Mouse (Mus musculus) heart, adult 2 months (tissue): ENCODE measurements at regions not wholly inside any gene's neighbourhood (a gene's known extent, or its start where the extent isn't known, plus 50 kb on each side); places are given as distances from the start of the nearest gene placed in this dataset.

ENCODE experiments used
- DNase-seq, 2 experiments: peaks; one replicate each; pipeline ENCODE4 v3.0.0; 2021
- H3K27ac ChIP-seq: fragments of 200-600 bp; 2 replicates; pipeline ENCODE4 v1.8.1; 2022
- H3K27me3 ChIP-seq: fragments of 200-500 bp; 2 replicates; pipeline ENCODE4 v1.6.1; 2012; ENCODE audit warnings: mild to moderate bottlenecking, low read length, inconsistent platforms, mixed read lengths; ENCODE audit not compliant: control insufficient read depth, insufficient read depth
- H3K36me3 ChIP-seq: fragments of 200-500 bp; 2 replicates; pipeline ENCODE4 v1.6.1; 2012; ENCODE audit warnings: low read length, inconsistent platforms; ENCODE audit not compliant: control insufficient read depth, insufficient read depth
- H3K4me1 ChIP-seq: fragments of 200-500 bp; 2 replicates; pipeline ENCODE4 v1.6.1; 2011; ENCODE audit warnings: low read length; ENCODE audit not compliant: control insufficient read depth, insufficient read depth
- H3K4me3 ChIP-seq: fragments of 200-600 bp; 2 replicates; pipeline ENCODE4 v1.8.1; 2022
- H3K79me2 ChIP-seq: fragments of 200-500 bp; replicated peaks from 2 replicates; pipeline ENCODE4 v1.6.1; 2012; ENCODE audit warnings: mild to moderate bottlenecking, inconsistent platforms, low read length, moderate library complexity, mixed read lengths; ENCODE audit not compliant: control insufficient read depth, insufficient read depth
- H3K9ac ChIP-seq: fragments of 200-500 bp; 2 replicates; pipeline ENCODE4 v1.6.1; 2012; ENCODE audit warnings: low read depth, mild to moderate bottlenecking, control low read depth, inconsistent platforms, low read length, mixed read lengths
- CTCF ChIP-seq: fragments of 200-600 bp; IDR thresholded peaks from 2 replicates; pipeline ENCODE4 v1.8.1; 2022; ENCODE audit warnings: antibody characterized with exemption, mild to moderate bottlenecking, moderate library complexity
- EP300 ChIP-seq: fragments of 200-500 bp; IDR thresholded peaks from 2 replicates; pipeline ENCODE4 v1.6.1; 2011; ENCODE audit warnings: low read depth, low read length, control low read depth; ENCODE audit not compliant: insufficient read depth
- POLR2A ChIP-seq: fragments of 200-500 bp; IDR thresholded peaks from 2 replicates; pipeline ENCODE4 v1.6.1; 2011; ENCODE audit warnings: mild to moderate bottlenecking, low read depth, low read length, control low read depth; ENCODE audit not compliant: insufficient read depth
- WGBS: fragments of 180-500 bp; shearing (Covaris S2); methylation state at CpG from one replicate; pipeline ENCODE4 v1.1.7; 2018; 5-methylcytosine and 5-hydroxymethylcytosine counted together
- intact Hi-C: fragments of 180-260 bp; cut with DNase I; formaldehyde crosslinking; loops from one replicate; pipeline ENCODE4 v1.15.1; 2025

DNA sequence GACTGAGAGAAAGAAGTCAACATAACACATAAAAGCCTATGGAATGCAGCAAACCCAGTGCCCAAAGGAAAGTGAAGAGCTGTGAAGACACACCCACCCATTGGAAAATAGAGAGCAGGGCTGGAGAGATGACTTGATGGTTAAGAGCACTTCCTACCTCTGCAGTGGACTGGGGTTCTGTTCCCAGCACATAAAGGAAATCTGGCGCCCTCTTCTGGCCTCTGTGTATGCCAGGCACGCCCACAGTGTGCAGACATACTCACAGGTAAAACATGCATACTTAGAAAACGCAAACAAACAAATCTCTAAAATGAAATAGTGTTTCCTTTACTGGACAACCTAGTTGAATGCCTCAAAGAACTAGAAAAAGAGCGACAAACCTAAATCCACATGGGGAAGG is 440.4 kb downstream of the Fgf9 start:
- Histone ChIP-seq H3K36me3 (no peaks in the 10 kb centered on the region), H3K4me1 (no peaks in the 10 kb centered on the region; the same call in 1 of the 2 replicates), H3K9ac (no peak overlapping the region), H3K27me3 (no peaks in the 10 kb centered on the region), H3K27ac (no peak overlapping the region), H3K4me3 (no peak overlapping the region), H3K79me2 (no peaks in the 10 kb centered on the region)
- no peak for DNase-seq
- no peak for TF ChIP-seq CTCF
- intact Hi-C loops: no loop called here
- 74% methylated on average over 4 of the region's 4 CpGs for WGBS

DNA sequence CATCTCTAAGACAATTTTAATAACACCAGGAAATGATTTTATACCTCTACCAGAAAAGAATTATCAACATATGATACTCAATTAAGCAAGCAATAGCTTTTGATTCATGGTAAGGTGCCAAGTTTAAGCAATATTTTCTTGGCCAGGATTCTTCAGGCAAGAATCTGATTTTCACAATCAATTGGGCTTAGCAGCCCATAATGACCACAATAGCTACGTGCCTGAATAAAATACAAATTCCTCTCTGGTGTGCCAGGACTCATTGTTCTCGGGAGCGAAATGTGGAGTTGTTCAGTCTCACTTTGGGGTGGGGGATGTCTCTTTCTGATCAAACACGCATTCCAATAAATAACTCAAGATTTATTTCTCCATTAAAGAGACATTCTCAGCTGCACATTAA is 438.8 kb downstream of the Fgf9 start:
- intact Hi-C loops: no loop called here
- Histone ChIP-seq H3K27ac (no peak overlapping the region), H3K36me3 (no peaks in the 10 kb centered on the region), H3K27me3 (no peaks in the 10 kb centered on the region), H3K79me2 (no peaks in the 10 kb centered on the region), H3K4me1 (no peaks in the 10 kb centered on the region; the same call in 1 of the 2 replicates), H3K4me3 (no peak overlapping the region), H3K9ac (no peak overlapping the region)
- TF ChIP-seq POLR2A: no peak
- no peak for TF ChIP-seq CTCF
- no peak for TF ChIP-seq EP300
- 73% methylated on average over 4 of the region's 4 CpGs for WGBS
- DNase-seq: no peak

DNA sequence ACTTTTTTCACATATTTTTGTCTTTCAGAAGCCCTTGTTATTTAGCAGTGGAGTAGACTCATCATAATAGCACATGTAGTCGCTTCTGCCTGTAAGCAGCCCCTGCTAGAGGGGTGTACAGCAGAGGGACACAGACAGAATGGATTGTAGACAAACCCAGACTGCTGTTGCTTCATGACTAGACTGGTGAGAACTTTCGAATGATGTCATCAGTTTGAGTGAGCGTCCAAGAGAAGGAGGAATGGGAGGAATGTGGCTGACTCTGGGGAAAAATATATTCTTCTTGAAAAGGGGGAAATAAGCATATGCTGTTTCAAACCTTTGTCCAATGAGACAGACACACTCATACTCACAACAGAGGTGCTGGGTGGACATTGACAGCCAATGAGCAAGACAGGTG is 436.1 kb downstream of the Fgf9 start:
- Histone ChIP-seq H3K4me3 (no peak overlapping the region), H3K4me1 (no peaks in the 10 kb centered on the region; the same call in 1 of the 2 replicates), H3K27me3 (no peaks in the 10 kb centered on the region), H3K9ac (no peak overlapping the region), H3K79me2 (no peaks in the 10 kb centered on the region), H3K36me3 (no peaks in the 10 kb centered on the region), H3K27ac (no peak overlapping the region)
- 59% methylated on average over 3 of the region's 3 CpGs for WGBS
- TF ChIP-seq POLR2A (no peak), EP300 (no peak), CTCF (no peak)
- intact Hi-C loops: no loop called here
- DNase-seq: no peak

DNA sequence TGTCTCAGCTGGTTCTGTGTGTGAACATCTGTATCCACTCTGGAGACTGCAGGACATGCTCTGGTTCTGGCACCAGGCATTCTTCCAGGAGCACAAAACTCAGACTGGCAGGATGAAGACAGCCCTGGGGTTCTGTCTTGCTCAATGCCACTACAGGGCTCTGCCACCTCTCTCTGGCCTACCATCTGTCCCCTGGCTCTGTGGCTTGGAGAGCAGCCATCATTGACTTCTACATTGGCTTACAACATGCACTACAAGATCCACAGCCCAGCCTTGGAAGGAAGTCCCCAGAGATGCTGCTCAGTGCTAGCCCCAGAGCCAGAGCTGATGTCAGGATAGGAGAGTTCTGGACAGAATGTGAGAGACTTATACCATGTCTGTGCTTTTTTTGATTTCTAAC is 435.5 kb downstream of the Fgf9 start:
- intact Hi-C loops: no loop called here
- no peaks in the 10 kb centered on the region for H3K79me2 ChIP-seq
- no peak overlapping the region for H3K9ac ChIP-seq
- H3K27ac ChIP-seq: no peak overlapping the region
- no peak overlapping the region for H3K4me3 ChIP-seq
- DNase-seq: peak; percentile 24 to 43
- no peaks in the 10 kb centered on the region for H3K27me3 ChIP-seq
- no peaks in the 10 kb centered on the region for H3K36me3 ChIP-seq
- no peaks in the 10 kb centered on the region; the same call in 1 of the 2 replicates for H3K4me1 ChIP-seq
- TF ChIP-seq POLR2A (no peak), EP300 (no peak), CTCF (no peak)

DNA sequence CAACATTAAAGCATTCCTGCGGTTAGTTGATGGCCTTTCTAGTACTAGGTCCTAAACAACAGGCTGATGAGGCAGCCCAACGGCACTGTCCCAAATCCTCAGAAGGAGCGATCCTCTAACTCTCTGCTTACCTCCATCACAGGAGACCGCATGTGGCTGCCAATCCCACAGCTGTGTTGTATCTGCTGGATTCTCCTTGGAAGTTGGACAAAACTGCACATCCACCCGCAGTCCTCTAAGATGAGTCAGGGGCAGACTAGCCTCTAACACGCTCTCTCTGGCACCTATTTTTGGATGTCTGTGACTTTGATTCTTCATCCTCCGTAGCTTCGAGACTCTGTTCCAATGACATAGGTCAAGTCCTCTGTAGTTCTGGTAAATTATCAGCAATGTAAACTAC is 432.5 kb downstream of the Fgf9 start:
- WGBS: 75% methylated on average over 8 of the region's 8 CpGs
- Histone ChIP-seq H3K9ac (no peak overlapping the region), H3K4me3 (no peak overlapping the region), H3K36me3 (no peaks in the 10 kb centered on the region), H3K79me2 (no peaks in the 10 kb centered on the region), H3K4me1 (no peaks in the 10 kb centered on the region; the same call in 1 of the 2 replicates), H3K27ac (no peak overlapping the region), H3K27me3 (no peaks in the 10 kb centered on the region)
- intact Hi-C loops: no loop called here
- TF ChIP-seq EP300 (no peak), CTCF (no peak), POLR2A (no peak)
- DNase-seq: peak in 1 of 2 experiments; percentile 20

DNA sequence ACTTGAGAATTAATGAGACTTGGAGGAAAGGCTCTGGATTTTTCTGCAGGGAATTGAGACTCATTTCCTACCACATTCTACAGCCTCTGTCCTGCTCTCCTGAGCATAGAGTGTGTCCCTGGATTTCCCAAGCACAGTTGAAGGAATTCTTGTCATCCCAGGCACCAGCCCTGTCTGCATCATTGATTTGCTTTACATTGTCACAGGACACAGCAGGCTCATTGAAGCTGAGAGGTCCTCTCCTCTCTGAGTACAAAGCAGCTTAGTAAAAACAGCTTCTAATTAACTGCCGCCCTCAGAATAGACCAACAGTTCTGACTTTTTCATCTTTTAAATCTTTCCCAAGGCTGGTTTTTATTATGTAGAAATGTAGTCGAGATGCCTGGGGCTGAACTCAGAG is 429.7 kb downstream of the Fgf9 start:
- DNase-seq: no peak
- no peak overlapping the region for H3K9ac ChIP-seq
- no peaks in the 10 kb centered on the region for H3K79me2 ChIP-seq
- no peaks in the 10 kb centered on the region for H3K4me1 ChIP-seq
- H3K4me3 ChIP-seq: no peak overlapping the region
- intact Hi-C loops: no loop called here
- WGBS: 74% methylated on average over 2 of the region's 2 CpGs
- TF ChIP-seq POLR2A: no peak
- no peak for TF ChIP-seq EP300
- TF ChIP-seq CTCF: no peak
- H3K36me3 ChIP-seq: no peaks in the 10 kb centered on the region
- H3K27me3 ChIP-seq: no peaks in the 10 kb centered on the region
- no peak overlapping the region for H3K27ac ChIP-seq
